Mouse (Mus musculus) CH12.LX (cell line): ENCODE data around the gene Casp4.
A peak's percentile ranks its signal among the peaks of the same experiment; 100 is the strongest.

ENCODE experiments used
- MAFK ChIP-seq: IDR thresholded peaks from 2 replicates; pipeline ENCODE4 v1.6.1; 2011; ENCODE audit warnings: low read length, improper control_type of control experiment; ENCODE audit not compliant: insufficient replicate concordance
- SMC3 ChIP-seq: IDR thresholded peaks from 2 replicates; pipeline ENCODE4 v1.6.1; 2011; ENCODE audit warnings: low read depth, low read length, improper control_type of control experiment

- TF ChIP-seq SMC3 (no peak), MAFK (0 out of 2 replicates have a peak, but pooled peaks have one; percentile 19)
Measured at GRCm38 (mm10) chr9:5308561-5308960, at the start of gene Casp4.
